Mouse (Mus musculus) kidney, adult 2 months (tissue): ENCODE measurements around the gene Iglon5.

Source experiments
- CTCF ChIP-seq: fragments of 200-500 bp; conservative IDR thresholded peaks from 2 replicates; pipeline ENCODE4 v1.5.1; 2011; ENCODE audit warnings: low read depth, mild to moderate bottlenecking, control low read depth, low read length, moderate library complexity, mixed read lengths; ENCODE audit not compliant: insufficient read depth, insufficient read length
- POLR2A ChIP-seq: fragments of 200-500 bp; IDR thresholded peaks from one replicate; pipeline ENCODE4 v1.6.1; 2011; ENCODE audit warnings: low read depth, low read length, control low read depth

DNA sequence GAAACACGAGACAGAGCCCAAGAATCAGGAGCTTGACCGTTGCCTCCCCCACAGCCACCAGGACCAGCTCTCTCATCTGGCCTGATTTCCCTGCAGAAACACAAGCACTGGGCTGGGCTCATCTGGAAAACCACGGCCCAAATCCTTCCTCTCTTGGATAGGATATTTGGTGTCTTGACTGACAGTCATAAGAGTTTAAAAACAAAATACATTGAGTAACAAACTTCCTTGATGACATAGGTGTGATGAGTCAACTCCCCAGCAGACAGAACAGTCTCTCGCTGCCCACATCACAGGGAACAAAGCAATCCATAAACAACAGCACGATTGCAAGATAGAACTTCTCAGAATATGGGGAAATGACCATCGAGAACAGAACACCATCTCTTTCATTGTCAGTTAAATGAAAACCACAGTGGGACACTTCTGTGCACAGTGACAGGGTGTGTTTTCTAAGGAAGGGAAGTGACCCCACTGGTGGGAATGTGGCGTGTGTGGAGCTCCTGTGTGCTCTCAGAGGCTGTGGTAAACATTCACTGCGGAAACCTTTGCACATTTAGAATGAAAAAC lies 40.4 kb upstream of the Iglon5 start:
- TF ChIP-seq CTCF: no peak
- no peak for TF ChIP-seq POLR2A
